Mouse (Mus musculus): ENCODE results near the gene Ahnak. TPM values are rescaled to one million over a fixed set of nuclear protein-coding genes. Genes with fewer than 3 reads are reported as not detected.
A peak's percentile ranks its signal among the peaks of the same experiment; 100 is the strongest.

Ahnak gene
- polyA plus RNA-seq, 1 experiment from 2014 or later = 1.6 TPM

GRCm38 (mm10) chr19:9072157-9072530, 83.1 kb downstream of the Ahnak start:
- Histone ChIP-seq H3K27ac (no peak overlapping the region), H3K9me3 (replicated peaks) (no peaks in the 10 kb centered on the region), H3K9ac (no peak overlapping the region), H3K36me3 (no peaks in the 10 kb centered on the region), H3K4me1 (replicated peaks) (peaks cover 20% of the 10 kb centered on the region), H3K27me3 (no peaks in the 10 kb centered on the region), H3K4me2 (no peak overlapping the region), H3K4me3 (replicated peaks) (no peak overlapping the region)
- ATAC-seq (ENCODE audit: low read depth) (no peak), DNase-seq (no peak)
- 49% methylated on average over 2 of the region's 2 CpGs for WGBS (ENCODE audit: insufficient replicate concordance)

- Histone ChIP-seq H3K9me3 (replicated peaks) (no peaks in the 10 kb centered on the region), H3K9ac (no peak overlapping the region), H3K36me3 (no peaks in the 10 kb centered on the region), H3K27ac (no peak overlapping the region), H3K4me3 (replicated peaks) (no peak overlapping the region), H3K4me1 (replicated peaks) (peaks cover 20% of the 10 kb centered on the region), H3K4me2 (no peak overlapping the region), H3K27me3 (no peaks in the 10 kb centered on the region)
- no peak for ATAC-seq (ENCODE audit: low read depth)
- no peak for DNase-seq
- WGBS (ENCODE audit: insufficient replicate concordance) = 37% methylated on average over 12 of the region's 12 CpGs
Observed at GRCm38 (mm10) chr19:9073776-9074411, 84.8 kb downstream of the Ahnak start.

- Histone ChIP-seq H3K9ac (no peak overlapping the region), H3K4me3 (replicated peaks) (no peak overlapping the region), H3K4me2 (no peak overlapping the region), H3K27me3 (no peaks in the 10 kb centered on the region), H3K4me1 (replicated peaks) (peaks cover 20% of the 10 kb centered on the region), H3K9me3 (replicated peaks) (no peaks in the 10 kb centered on the region), H3K36me3 (no peaks in the 10 kb centered on the region), H3K27ac (no peak overlapping the region)
- ATAC-seq (ENCODE audit: low read depth) (no peak), DNase-seq (no peak)
- WGBS (ENCODE audit: insufficient replicate concordance) = 45% methylated on average over 4 of the region's 4 CpGs
Observed at GRCm38 (mm10) chr19:9074424-9074823, 85.3 kb downstream of the Ahnak start.

GRCm38 (mm10) chr19:9075558-9075957, 86.5 kb downstream of the Ahnak start:
- WGBS (ENCODE audit: insufficient replicate concordance) = 48% methylated on average over 2 of the region's 2 CpGs
- H3K9me3 ChIP-seq (replicated peaks) = no peaks in the 10 kb centered on the region
- no peak for ATAC-seq (ENCODE audit: low read depth)

GRCm38 (mm10) chr19:9076035-9076434, 87.0 kb downstream of the Ahnak start:
- Histone ChIP-seq H3K4me3 (replicated peaks) (no peak overlapping the region), H3K36me3 (no peaks in the 10 kb centered on the region), H3K4me1 (replicated peaks) (peaks cover 15% of the 10 kb centered on the region), H3K27ac (no peak overlapping the region), H3K27me3 (no peaks in the 10 kb centered on the region), H3K4me2 (no peak overlapping the region), H3K9ac (no peak overlapping the region), H3K9me3 (replicated peaks) (no peaks in the 10 kb centered on the region)
- ATAC-seq (ENCODE audit: low read depth) (no peak), DNase-seq (no peak)
- 72% methylated on average over 3 of the region's 3 CpGs for WGBS (ENCODE audit: insufficient replicate concordance)

More at GRCm38 (mm10) chr19:9075558-9075957, 86.5 kb downstream of the Ahnak start:
- Histone ChIP-seq H3K27me3 (no peaks in the 10 kb centered on the region), H3K27ac (no peak overlapping the region), H3K9ac (no peak overlapping the region), H3K4me2 (no peak overlapping the region), H3K36me3 (no peaks in the 10 kb centered on the region), H3K4me1 (replicated peaks) (peaks cover 16% of the 10 kb centered on the region), H3K4me3 (replicated peaks) (no peak overlapping the region)
- no peak for DNase-seq

- Histone ChIP-seq H3K4me1 (replicated peaks) (peaks cover 8% of the 10 kb centered on the region; the same call in 1 of the 2 replicates), H3K36me3 (no peaks in the 10 kb centered on the region), H3K4me2 (no peak overlapping the region), H3K27ac (no peak overlapping the region), H3K4me3 (replicated peaks) (no peak overlapping the region), H3K9ac (no peak overlapping the region), H3K9me3 (replicated peaks) (no peaks in the 10 kb centered on the region), H3K27me3 (no peaks in the 10 kb centered on the region)
- WGBS (ENCODE audit: insufficient replicate concordance) = 48% methylated on average over 4 of the region's 4 CpGs
- DNase-seq = no peak
- no peak for ATAC-seq (ENCODE audit: low read depth)
Observed at GRCm38 (mm10) chr19:9076982-9077660, 88.0 kb downstream of the Ahnak start.

- ATAC-seq (ENCODE audit: low read depth) = no peak
- 35% methylated on average over 7 of the region's 7 CpGs for WGBS (ENCODE audit: insufficient replicate concordance)
- no peak for DNase-seq
Observed at GRCm38 (mm10) chr19:9079916-9080315, 90.8 kb downstream of the Ahnak start.

GRCm38 (mm10) chr19:9081311-9082190, 92.5 kb downstream of the Ahnak start:
- peaks cover 5% of the 10 kb centered on the region; the same call in 1 of the 2 replicates for H3K4me1 ChIP-seq (replicated peaks)
- no peaks in the 10 kb centered on the region for H3K27me3 ChIP-seq
- no peak overlapping the region; the same call in 1 of the 2 replicates for H3K4me3 ChIP-seq (replicated peaks)
- no peak overlapping the region for H3K4me2 ChIP-seq
- DNase-seq (no peak), ATAC-seq (ENCODE audit: low read depth) (no peak)
- no peak overlapping the region for H3K27ac ChIP-seq
- WGBS (ENCODE audit: insufficient replicate concordance) = 76% methylated on average over 14 of the region's 14 CpGs
- H3K36me3 ChIP-seq = no peaks in the 10 kb centered on the region
- H3K9ac ChIP-seq = no peak overlapping the region
- no peaks in the 10 kb centered on the region for H3K9me3 ChIP-seq (replicated peaks)

More at GRCm38 (mm10) chr19:9079916-9080315, 90.8 kb downstream of the Ahnak start:
- peaks cover 5% of the 10 kb centered on the region; the same call in 1 of the 2 replicates for H3K4me1 ChIP-seq (replicated peaks)
- no peaks in the 10 kb centered on the region for H3K36me3 ChIP-seq
- no peak overlapping the region for H3K9ac ChIP-seq
- H3K4me2 ChIP-seq = no peak overlapping the region
- no peaks in the 10 kb centered on the region for H3K9me3 ChIP-seq (replicated peaks)
- H3K27me3 ChIP-seq = no peaks in the 10 kb centered on the region
- H3K27ac ChIP-seq = no peak overlapping the region
- no peak overlapping the region for H3K4me3 ChIP-seq (replicated peaks)

- Histone ChIP-seq H3K9ac (no peak overlapping the region), H3K27me3 (no peaks in the 10 kb centered on the region), H3K9me3 (replicated peaks) (no peaks in the 10 kb centered on the region), H3K4me1 (replicated peaks) (peaks cover 5% of the 10 kb centered on the region; the same call in 1 of the 2 replicates), H3K36me3 (no peaks in the 10 kb centered on the region), H3K4me2 (peak overlapping the region; percentile 40), H3K27ac (no peak overlapping the region), H3K4me3 (replicated peaks) (no peak overlapping the region; the same call in none of the 2 replicates)
- WGBS (ENCODE audit: insufficient replicate concordance) = 22% methylated on average over 23 of the region's 23 CpGs
- ATAC-seq (ENCODE audit: low read depth) (peak; percentile 83), DNase-seq (peak; percentile 64)
Observed at GRCm38 (mm10) chr19:9082191-9083009, 93.3 kb downstream of the Ahnak start.

GRCm38 (mm10) chr19:9083010-9083355, 93.9 kb downstream of the Ahnak start:
- no peak for ATAC-seq (ENCODE audit: low read depth)
- peak overlapping the region; percentile 40; the same call in 1 of the 2 replicates for H3K4me2 ChIP-seq
- peaks cover 5% of the 10 kb centered on the region; the same call in 1 of the 2 replicates for H3K4me1 ChIP-seq (replicated peaks)
- no peak overlapping the region for H3K9ac ChIP-seq
- no peak overlapping the region for H3K4me3 ChIP-seq (replicated peaks)
- no peaks in the 10 kb centered on the region for H3K9me3 ChIP-seq (replicated peaks)
- no peak overlapping the region for H3K27ac ChIP-seq
- WGBS (ENCODE audit: insufficient replicate concordance) = 84% methylated on average over 2 of the region's 2 CpGs
- H3K36me3 ChIP-seq = no peaks in the 10 kb centered on the region
- no peaks in the 10 kb centered on the region for H3K27me3 ChIP-seq
- no peak for DNase-seq

Measured in liver, embryonic 13.5 days (tissue).